Mouse (Mus musculus) forebrain, embryonic 16.5 days (tissue): ENCODE results near the gene Yipf4. TPM values are rescaled to one million over a fixed set of nuclear protein-coding genes. Genes with fewer than 3 reads are reported as not detected.
"Not testable (repeated sequence)": the region's sequence is repeated elsewhere in the genome, so short reads cannot be mapped to it uniquely, and the experiment has no call there.

Source experiments
- ATAC-seq: fragments of 200-750 bp; cut with Nextera tagmentation; 2 replicates; pipeline ENCODE4 v1.8.0; 2017; ENCODE audit warnings: mild to moderate bottlenecking, moderate library complexity
- H3K27ac ChIP-seq: fragments of 300-500 bp; sonication (generic); 2 replicates; pipeline ENCODE4 v1.5.1; 2014; ENCODE audit warnings: low read length, control low read depth
- H3K27me3 ChIP-seq: fragments of 300-500 bp; sonication (generic); replicated peaks from 2 replicates; pipeline ENCODE4 v1.6.1; 2014; ENCODE audit warnings: low read length; ENCODE audit not compliant: control insufficient read depth, insufficient read depth
- H3K36me3 ChIP-seq: fragments of 300-500 bp; sonication (generic); 2 replicates; pipeline ENCODE4 v1.6.1; 2014; ENCODE audit not compliant: control insufficient read depth, insufficient read depth
- H3K4me1 ChIP-seq: fragments of 300-500 bp; sonication (generic); replicated peaks from 2 replicates; pipeline ENCODE4 v1.6.1; 2014; ENCODE audit warnings: low read length; ENCODE audit not compliant: control insufficient read depth, insufficient read depth
- H3K4me2 ChIP-seq: fragments of 300-500 bp; sonication (generic); 2 replicates; pipeline ENCODE4 v1.6.1; 2014; ENCODE audit warnings: mild to moderate bottlenecking, low read length, control low read depth
- H3K4me3 ChIP-seq: fragments of 300-500 bp; sonication (generic); replicated peaks from 2 replicates; pipeline ENCODE4 v1.5.1; 2014; ENCODE audit warnings: mild to moderate bottlenecking, low read length, control low read depth
- H3K9ac ChIP-seq: fragments of 300-500 bp; sonication (generic); replicated peaks from 2 replicates; pipeline ENCODE4 v1.6.1; 2014; ENCODE audit warnings: low read depth, low read length, control low read depth
- H3K9me3 ChIP-seq: fragments of 300-500 bp; sonication (generic); 2 replicates; pipeline ENCODE4 v1.6.1; 2016; ENCODE audit warnings: low read length; ENCODE audit not compliant: control insufficient read depth
- WGBS: fragments of 180-500 bp; shearing (Covaris S2); extraction: QIAGEN DNeasy Blood & Tissue Kit; methylation state at CpG from one replicate; pipeline ENCODE4 v1.1.7; 2014; 5-methylcytosine and 5-hydroxymethylcytosine counted together
- polyA plus RNA-seq: library from polyadenylated mRNA; unstranded; fragments of >200 nt; fragmentation: Nextera tagmentation; extraction: Ambion mirVana; gene quantifications from 2 replicates; pipeline ENCODE4 v1.2.1, GENCODE M21; 2015

The Yipf4 gene
- polyA plus RNA-seq, 1 experiment from 2014 or later, result 50.4 TPM

DNA sequence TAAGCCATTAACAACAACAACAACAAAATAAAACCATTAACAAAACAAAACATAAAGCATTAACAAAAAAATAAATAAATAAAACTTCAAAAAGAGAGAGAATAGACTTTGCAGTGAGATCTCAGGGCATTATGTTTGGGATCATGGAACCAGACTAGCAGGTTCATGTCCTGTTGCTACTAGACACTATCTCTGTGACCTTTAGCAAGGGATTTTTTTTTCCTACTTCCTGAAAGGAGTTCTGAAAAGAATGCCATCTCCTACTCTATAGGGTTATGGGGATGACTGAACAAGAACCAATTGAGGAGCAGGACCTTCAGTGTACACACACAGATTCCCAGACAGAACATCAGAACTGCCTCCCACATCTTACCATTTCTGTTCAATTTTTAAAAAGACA is 25.8 kb upstream of the Yipf4 start:
- ATAC-seq, result no peak
- H3K9ac ChIP-seq, result no peak overlapping the region
- no peak overlapping the region for H3K4me2 ChIP-seq
- no peak overlapping the region for H3K4me3 ChIP-seq
- H3K9me3 ChIP-seq, result no peaks in the 10 kb centered on the region
- H3K27me3 ChIP-seq, result no peaks in the 10 kb centered on the region
- H3K4me1 ChIP-seq, result no peaks in the 10 kb centered on the region
- H3K36me3 ChIP-seq, result no peaks in the 10 kb centered on the region
- H3K27ac ChIP-seq, result no peak overlapping the region

DNA sequence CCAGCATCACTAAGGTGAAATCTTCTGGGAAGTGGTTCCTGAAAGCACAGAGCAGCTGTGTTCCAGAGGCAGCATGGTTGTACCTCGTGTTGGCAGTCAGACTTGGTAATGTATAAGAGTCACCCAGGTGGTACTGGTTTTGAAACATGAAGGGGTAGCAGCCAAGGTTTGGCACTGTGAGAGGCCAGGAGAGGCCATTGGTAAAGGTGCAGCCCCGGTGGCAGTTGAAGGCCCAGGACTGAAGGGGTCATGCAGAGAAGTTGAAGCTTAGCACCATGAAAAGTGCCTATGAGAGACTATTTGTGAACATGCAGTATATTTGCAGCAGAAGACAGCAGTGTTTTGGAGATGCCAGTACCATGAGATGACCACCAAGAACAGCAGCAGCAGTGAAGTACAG is 21.3 kb upstream of the Yipf4 start:
- not testable (repeated sequence) for H3K4me2 ChIP-seq, H3K9me3 ChIP-seq, H3K4me1 ChIP-seq, H3K27me3 ChIP-seq, H3K9ac ChIP-seq, H3K27ac ChIP-seq, ATAC-seq, H3K4me3 ChIP-seq, H3K36me3 ChIP-seq
- 85% methylated on average over 2 of the region's 2 CpGs for WGBS

DNA sequence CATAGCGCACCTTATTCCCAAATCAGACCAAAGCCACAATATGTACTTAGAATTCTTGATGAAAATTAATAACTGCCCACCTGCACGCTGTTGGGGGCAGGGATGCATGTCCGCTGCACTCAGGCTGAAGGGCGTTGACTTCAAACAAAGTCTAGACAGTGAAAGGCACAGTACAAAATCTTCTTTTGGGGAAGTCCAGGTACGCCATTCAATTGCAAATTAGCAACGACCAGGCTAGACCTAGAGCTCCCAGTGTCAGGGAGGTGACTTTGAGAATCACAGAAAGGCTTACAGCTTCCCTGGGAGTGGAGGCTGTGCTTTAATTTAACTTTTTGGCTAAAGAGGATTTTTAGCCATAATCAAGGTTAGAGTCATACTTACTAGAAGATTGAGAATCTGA is 19.2 kb upstream of the Yipf4 start:
- H3K4me3 ChIP-seq, H3K4me1 ChIP-seq, H3K27me3 ChIP-seq, H3K9me3 ChIP-seq, ATAC-seq, H3K36me3 ChIP-seq, H3K27ac ChIP-seq, H3K9ac ChIP-seq, H3K4me2 ChIP-seq: not testable (repeated sequence)
- 78% methylated on average over 6 of the region's 6 CpGs for WGBS

DNA sequence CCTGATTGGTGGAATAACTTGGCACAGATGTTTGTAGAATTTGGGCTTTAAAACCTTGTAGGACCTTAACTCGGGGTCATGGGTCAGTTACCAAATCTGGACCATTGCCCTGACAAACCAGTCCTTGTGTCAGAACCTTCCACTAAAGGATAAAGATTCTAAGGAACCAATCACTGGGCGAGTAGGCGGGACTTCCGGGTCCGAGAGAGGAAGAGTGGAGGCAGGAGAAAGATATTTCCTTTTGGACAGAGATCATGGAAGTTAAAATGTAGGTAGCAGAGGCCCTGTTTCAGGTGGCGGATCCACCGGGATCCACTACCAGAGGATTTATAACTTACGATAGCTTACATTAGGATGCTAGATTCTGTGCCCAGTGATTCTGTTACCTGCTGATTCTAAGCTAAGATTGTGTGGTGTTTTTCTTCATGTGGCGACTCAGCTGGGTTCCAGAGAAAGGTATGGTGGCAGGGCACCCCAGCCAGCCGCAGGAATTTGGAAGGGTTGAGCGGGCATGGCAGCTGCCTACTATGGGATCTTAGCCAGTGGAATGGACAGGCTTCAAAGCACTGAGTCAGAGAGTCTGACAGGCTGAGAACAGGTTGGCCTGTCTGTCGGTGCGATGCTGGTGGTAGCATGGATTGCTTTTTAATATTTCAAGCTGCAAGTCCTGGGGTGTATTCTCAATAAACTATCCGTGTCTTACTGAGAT is 8.8 kb upstream of the Yipf4 start:
- ATAC-seq, result no peak
- no peak overlapping the region for H3K4me3 ChIP-seq

DNA sequence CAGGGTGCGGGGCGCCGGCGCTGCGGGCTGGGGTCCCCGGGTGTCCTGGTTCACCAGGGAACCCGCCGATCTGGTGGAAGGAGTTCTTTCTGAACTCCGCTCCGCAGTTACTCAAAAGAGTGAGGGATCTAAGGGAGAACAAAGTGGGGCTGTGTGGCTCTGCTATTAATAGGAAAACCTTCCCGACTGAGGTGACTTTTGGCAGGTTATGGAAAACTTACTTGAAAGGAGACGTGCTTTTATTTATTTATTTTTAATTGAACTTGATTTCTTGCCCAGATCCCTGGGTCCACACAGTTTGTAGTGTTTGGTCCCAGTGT is 568 bp downstream of the Yipf4 start:
- H3K27ac ChIP-seq, result peak overlapping the region; percentile 77
- peak overlapping the region; percentile 69 for H3K4me2 ChIP-seq
- H3K4me1 ChIP-seq, result peaks cover 11% of the 10 kb centered on the region; the same call in 1 of the 2 replicates
- H3K9me3 ChIP-seq, result no peaks in the 10 kb centered on the region
- H3K4me3 ChIP-seq, result peak overlapping the region; percentile 87
- no peak for ATAC-seq
- H3K36me3 ChIP-seq, result peaks cover 11% of the 10 kb centered on the region
- under 1% methylated on average over 12 of the region's 12 CpGs for WGBS
- H3K9ac ChIP-seq, result peak overlapping the region; percentile 78
- no peaks in the 10 kb centered on the region for H3K27me3 ChIP-seq

More for the DNA sequence above, 8.8 kb upstream of the Yipf4 start:
- Histone ChIP-seq H3K4me1 (no peaks in the 10 kb centered on the region), H3K9me3 (no peaks in the 10 kb centered on the region), H3K4me2 (no peak overlapping the region), H3K27ac (no peak overlapping the region), H3K27me3 (no peaks in the 10 kb centered on the region), H3K9ac (no peak overlapping the region), H3K36me3 (no peaks in the 10 kb centered on the region)
- WGBS, result 88% methylated on average over 14 of the region's 14 CpGs

DNA sequence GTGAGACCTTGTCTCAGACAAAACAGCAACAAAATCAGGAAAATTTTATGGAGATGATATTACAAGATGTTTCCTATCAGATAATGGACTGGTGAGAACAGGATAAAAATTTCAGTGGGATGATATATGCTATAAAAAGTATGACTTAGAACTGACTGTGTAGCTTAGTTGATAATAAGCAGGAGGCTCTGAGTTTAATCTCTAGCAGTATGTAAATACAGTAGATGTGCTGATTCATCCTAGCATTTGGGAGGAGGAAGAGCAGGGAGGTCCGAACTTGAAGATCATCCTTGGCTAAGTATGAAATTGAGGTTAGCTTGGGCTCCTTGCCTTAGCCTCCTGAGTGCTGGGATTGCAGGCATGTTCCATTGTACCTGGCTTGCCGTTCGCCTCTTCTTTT is 2.3 kb downstream of the Yipf4 start:
- Histone ChIP-seq H3K9ac (no peak overlapping the region), H3K36me3 (peaks cover 22% of the 10 kb centered on the region), H3K4me1 (peaks cover 11% of the 10 kb centered on the region; the same call in 1 of the 2 replicates), H3K4me2 (no peak overlapping the region), H3K27me3 (no peaks in the 10 kb centered on the region), H3K9me3 (no peaks in the 10 kb centered on the region), H3K4me3 (no peak overlapping the region), H3K27ac (no peak overlapping the region)
- 95% methylated on average over 3 of the region's 3 CpGs for WGBS
- ATAC-seq, result no peak

DNA sequence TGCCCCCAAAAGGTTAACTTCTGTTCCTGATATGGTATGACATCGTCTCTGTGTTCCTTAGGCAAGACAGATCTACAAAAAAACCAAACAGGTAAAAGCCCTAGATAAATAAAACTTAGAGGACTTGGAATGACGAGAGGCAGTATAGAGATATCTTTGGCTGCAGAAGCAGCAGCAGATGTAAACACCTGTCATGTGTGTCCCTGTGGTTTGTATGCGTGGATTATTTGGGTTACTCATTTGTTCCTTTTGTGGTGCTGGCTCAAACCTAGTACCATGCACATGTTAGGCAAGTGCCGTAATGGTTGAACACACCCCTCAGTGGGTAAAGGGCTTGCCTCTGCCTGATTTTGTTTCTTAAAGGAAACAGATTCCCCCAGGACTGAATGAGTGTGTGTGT is 10.9 kb downstream of the Yipf4 start:
- Histone ChIP-seq H3K4me2 (no peak overlapping the region), H3K27me3 (no peaks in the 10 kb centered on the region), H3K27ac (no peak overlapping the region), H3K36me3 (peaks cover 33% of the 10 kb centered on the region), H3K9me3 (no peaks in the 10 kb centered on the region), H3K4me3 (no peak overlapping the region), H3K4me1 (no peaks in the 10 kb centered on the region), H3K9ac (no peak overlapping the region)
- ATAC-seq, result no peak
- 94% methylated on average over 4 of the region's 4 CpGs for WGBS

DNA sequence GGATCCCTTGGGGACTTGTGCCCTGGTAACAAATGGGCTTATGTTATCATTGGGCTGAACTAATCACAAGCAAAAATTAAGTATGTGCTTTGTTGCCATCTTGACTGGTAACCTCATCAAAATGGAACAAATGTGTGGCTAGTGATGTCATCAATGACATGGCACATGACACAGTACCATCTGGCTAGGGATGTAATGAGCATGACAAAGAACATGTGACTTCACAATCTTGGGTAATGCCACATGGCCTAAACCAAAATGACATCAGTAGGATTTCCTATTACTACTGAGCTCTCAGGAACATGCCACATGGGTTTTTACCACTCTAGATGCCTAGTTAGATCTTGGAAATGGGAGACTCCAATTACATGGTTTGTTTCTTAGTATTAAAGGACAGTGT is 11.8 kb downstream of the Yipf4 start:
- no peak for ATAC-seq
- no peak overlapping the region for H3K4me3 ChIP-seq
- H3K36me3 ChIP-seq, result peaks cover 27% of the 10 kb centered on the region
- no peak overlapping the region for H3K9ac ChIP-seq
- H3K4me1 ChIP-seq, result no peaks in the 10 kb centered on the region
- no peak overlapping the region for H3K4me2 ChIP-seq
- H3K27me3 ChIP-seq, result no peaks in the 10 kb centered on the region
- no peak overlapping the region for H3K27ac ChIP-seq
- no peaks in the 10 kb centered on the region for H3K9me3 ChIP-seq

DNA sequence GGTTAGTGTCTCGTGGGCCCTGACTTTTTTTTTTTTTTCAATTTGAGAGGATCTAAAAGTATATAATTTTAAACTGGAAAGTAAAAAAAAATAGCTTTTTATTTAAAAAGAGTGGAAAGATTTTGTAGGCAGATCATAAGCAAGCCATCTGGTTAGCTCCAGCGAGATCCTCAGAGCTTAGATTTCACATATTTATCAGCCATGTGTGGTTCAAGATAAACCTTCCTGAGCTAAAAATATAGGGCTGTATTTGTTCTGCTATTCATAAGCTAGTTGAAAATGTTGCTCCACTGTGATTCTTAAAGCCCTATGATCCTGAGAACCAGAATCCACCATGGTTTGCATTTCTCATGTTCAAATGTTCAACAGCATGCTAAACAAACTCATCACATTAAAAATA is 18.6 kb downstream of the Yipf4 start:
- Histone ChIP-seq H3K27me3 (no peaks in the 10 kb centered on the region), H3K9me3 (no peaks in the 10 kb centered on the region), H3K4me2 (no peak overlapping the region), H3K4me3 (no peak overlapping the region), H3K9ac (no peak overlapping the region), H3K36me3 (no peaks in the 10 kb centered on the region), H3K4me1 (no peaks in the 10 kb centered on the region), H3K27ac (no peak overlapping the region)
- no peak for ATAC-seq
- WGBS, result 78% methylated on average over 2 of the region's 2 CpGs

DNA sequence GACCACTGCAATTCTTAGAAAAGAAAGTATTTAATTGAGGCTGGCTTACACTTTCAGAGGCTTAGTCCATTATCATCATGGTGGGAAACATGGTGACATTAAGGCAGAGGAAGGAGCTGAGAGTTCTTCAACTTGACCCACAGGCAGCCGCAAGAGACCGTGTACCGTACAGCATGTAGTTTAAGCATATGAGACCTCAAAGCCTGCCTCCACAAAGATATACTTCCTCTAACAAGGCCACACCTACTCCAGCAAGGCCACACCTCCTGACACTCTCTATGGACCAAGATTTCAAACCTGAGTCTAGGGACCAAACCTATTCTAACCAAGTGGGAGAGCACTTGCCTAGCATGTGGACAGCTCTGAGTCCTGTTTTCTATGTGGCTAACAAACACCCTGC is 19.3 kb downstream of the Yipf4 start:
- no peaks in the 10 kb centered on the region for H3K36me3 ChIP-seq
- no peak overlapping the region for H3K9ac ChIP-seq
- no peaks in the 10 kb centered on the region for H3K4me1 ChIP-seq
- H3K27me3 ChIP-seq, result no peaks in the 10 kb centered on the region
- WGBS, result 84% methylated on average over 3 of the region's 3 CpGs
- no peak overlapping the region for H3K4me3 ChIP-seq
- H3K4me2 ChIP-seq, result no peak overlapping the region
- no peaks in the 10 kb centered on the region for H3K9me3 ChIP-seq
- no peak for ATAC-seq
- no peak overlapping the region for H3K27ac ChIP-seq
